ENCODE assay signal across 8 mouse cellular contexts in the genomic region with DNA sequence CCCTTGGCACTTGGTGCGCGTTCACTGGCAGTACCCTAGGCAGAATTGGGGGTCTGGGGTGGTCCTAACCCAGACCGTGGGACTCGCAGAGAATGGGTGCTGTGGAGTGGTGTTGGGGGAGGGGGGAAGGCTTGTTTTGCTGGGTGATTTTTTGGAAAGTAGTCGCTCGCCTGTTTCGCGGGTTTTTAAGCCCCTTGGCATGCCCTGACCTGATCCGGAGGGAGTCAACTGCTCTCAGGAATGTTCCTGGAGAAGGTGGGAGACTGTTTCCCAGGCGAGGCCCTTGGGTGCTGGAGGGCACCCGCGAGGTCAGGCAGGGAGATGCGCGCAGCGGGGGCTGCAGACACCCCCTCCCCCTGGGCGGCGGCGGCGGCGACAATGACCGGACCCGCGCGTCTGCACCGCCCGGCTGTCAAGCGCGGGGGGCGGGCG. TPM values are rescaled to one million over a fixed set of nuclear protein-coding genes. Genes with fewer than 3 reads are reported as not detected.
DNase-seq lines count a peak whose midpoint lies in the region; ATAC-seq and TF ChIP-seq lines count a peak whose summit lies in the region.

TSS of gene Ntn4 (plus strand) at position 161 of the 432 bp plus-strand sequence.

- 4% methylated on average over 30 of the region's 30 CpGs for WGBS in lung, embryonic 16.5 days
- WGBS in embryonic facial prominence, embryonic 12.5 days = 3% methylated on average over 23 of the region's 30 CpGs
- WGBS in liver, postnatal 0 days (ENCODE audit: insufficient replicate concordance) = 7% methylated on average over 15 of the region's 30 CpGs

- no peak for DNase-seq in lung, postnatal 36 days
- DNase-seq in heart, postnatal 10 days = no peak
- peak; percentile 16 for DNase-seq in liver, postnatal 0 days
- DNase-seq in layer of hippocampus, postnatal 14 days (ENCODE audit: low spot score in 2 of 2) = no peak
- DNase-seq in cerebellum, postnatal 36 days = no peak
- no peak for DNase-seq in spleen, postnatal 36 days (ENCODE audit: low spot score in 2 of 2)

- peaks cover 15% of the 10 kb centered on the region for H3K4me1 ChIP-seq in lung, embryonic 16.5 days (replicated peaks; ENCODE audit: control insufficient read depth, insufficient read depth, low read length)
- H3K4me1 ChIP-seq in embryonic facial prominence, embryonic 12.5 days = peaks cover 16% of the 10 kb centered on the region; the same call in 1 of the 2 replicates
- H3K4me1 ChIP-seq in liver, postnatal 0 days (ENCODE audit: insufficient read depth) = peaks cover 21% of the 10 kb centered on the region

- H3K9ac ChIP-seq in lung, embryonic 16.5 days (ENCODE audit: low read length) = peak within 1 kb of the TSS; percentile 76
- H3K9ac ChIP-seq in embryonic facial prominence, embryonic 12.5 days = peak within 1 kb of the TSS; percentile 68
- H3K9ac ChIP-seq in liver, postnatal 0 days (replicated peaks) = peak within 1 kb of the TSS; percentile 77

- no peaks in the 10 kb centered on the region for H3K9me3 ChIP-seq in lung, embryonic 16.5 days (ENCODE audit: control insufficient read depth, low read length)
- H3K9me3 ChIP-seq in embryonic facial prominence, embryonic 12.5 days = no peaks in the 10 kb centered on the region
- H3K9me3 ChIP-seq in liver, postnatal 0 days (ENCODE audit: low read length) = no peaks in the 10 kb centered on the region

- no peak within 1 kb of the TSS for H3K27ac ChIP-seq in lung, embryonic 16.5 days (ENCODE audit: low read length)
- no peak within 1 kb of the TSS for H3K27ac ChIP-seq in embryonic facial prominence, embryonic 12.5 days
- peak within 1 kb of the TSS; percentile 39; the same call in 1 of the 2 replicates for H3K27ac ChIP-seq in liver, postnatal 0 days (ENCODE audit: low read depth)

- peak within 1 kb of the TSS; percentile 100 for H3K4me2 ChIP-seq in lung, embryonic 16.5 days (ENCODE audit: low read depth, low read length)
- H3K4me2 ChIP-seq in embryonic facial prominence, embryonic 12.5 days (replicated peaks) = peak within 1 kb of the TSS; percentile 98
- H3K4me2 ChIP-seq in liver, postnatal 0 days (ENCODE audit: low read depth, low read length) = peak within 1 kb of the TSS; percentile 100

- no peak for TF ChIP-seq EP300 in liver, postnatal 0 days (IDR thresholded peaks at IDR 0.05; ENCODE audit: low read depth)

- H3K4me3 ChIP-seq in lung, embryonic 16.5 days (ENCODE audit: low read length) = peak within 1 kb of the TSS; percentile 79
- peak within 1 kb of the TSS; percentile 73 for H3K4me3 ChIP-seq in embryonic facial prominence, embryonic 12.5 days
- H3K4me3 ChIP-seq in liver, postnatal 0 days (ENCODE audit: low read depth, low read length) = peak within 1 kb of the TSS; percentile 83

- H3K27me3 ChIP-seq in lung, embryonic 16.5 days (ENCODE audit: control insufficient read depth, insufficient read depth, low read depth, low read length) = peaks cover 29% of the 10 kb centered on the region
- peaks cover 34% of the 10 kb centered on the region for H3K27me3 ChIP-seq in embryonic facial prominence, embryonic 12.5 days
- peaks cover 38% of the 10 kb centered on the region for H3K27me3 ChIP-seq in liver, postnatal 0 days (ENCODE audit: insufficient read depth, low read length)

- TF ChIP-seq CTCF in liver, postnatal 0 days (IDR thresholded peaks at IDR 0.05; ENCODE audit: low read depth) = no peak

- peak; percentile 5; the same call in 1 of the 2 replicates for ATAC-seq in lung, embryonic 16.5 days (ENCODE audit: low read depth)
- no peak for ATAC-seq in embryonic facial prominence, embryonic 12.5 days (ENCODE audit: insufficient number of reproducible peaks, insufficient read depth, low FRiP score, low TSS enrichment)
- ATAC-seq in liver, postnatal 0 days = peak; percentile 47

- H3K36me3 ChIP-seq in lung, embryonic 16.5 days (ENCODE audit: control insufficient read depth, insufficient read depth, low read length) = no peaks in the 10 kb centered on the region
- no peaks in the 10 kb centered on the region for H3K36me3 ChIP-seq in embryonic facial prominence, embryonic 12.5 days
- no peaks in the 10 kb centered on the region for H3K36me3 ChIP-seq in liver, postnatal 0 days (replicated peaks; ENCODE audit: insufficient read depth, low read length)

- intact Hi-C loops in heart, postnatal 10 days (cut with DNase I) = loop anchor here (2.0 to 5.0 kb wide), 2 partner anchors 28 to 72 kb away; no protein-coding TSS in a partner anchor

RNA-seq across cellular contexts. Expression of gene Ntn4, which starts in this region (rescaled TPM):
- polyA plus RNA-seq in lung, embryonic 16.5 days (2015; fragmentation: Nextera tagmentation; extraction: Ambion mirVana) = 0.36 and 0.58 TPM in 2 replicates
- 0.89 and 1.5 TPM in 2 replicates for polyA plus RNA-seq in embryonic facial prominence, embryonic 12.5 days (2016; fragmentation: Nextera tagmentation; extraction: Ambion mirVana)
- 10 to 100 TPM; 24.6 to 36.4 TPM for total RNA-seq in heart, postnatal 10 days (2021)
- polyA plus RNA-seq in liver, postnatal 0 days (2015; fragmentation: Nextera tagmentation; extraction: Ambion mirVana) = 0.39 and 0.74 TPM in 2 replicates
- 1 to 10 TPM; 5.9 to 7.0 TPM for total RNA-seq in layer of hippocampus, postnatal 14 days (2021)

Comparison
In these comparisons a context has a peak if more than half of its experiments do, and no peak if none do; other contexts are left out.
1. Peak in ATAC-seq, H3K4me3 ChIP-seq, H3K9ac ChIP-seq and H3K4me2 ChIP-seq in lung, embryonic 16.5 days; RNA of the gene not detected or under 1 TPM.
2. Peak in DNase-seq, ATAC-seq, H3K4me3 ChIP-seq, H3K27ac ChIP-seq, H3K9ac ChIP-seq and H3K4me2 ChIP-seq in liver, postnatal 0 days; RNA of the gene not detected or under 1 TPM.